Mouse (Mus musculus) ES-E14 (cell line): ENCODE measurements at regions not wholly inside any gene's neighbourhood (a gene's known extent, or its start where the extent isn't known, plus 50 kb on each side); places are given as distances from the start of the nearest gene placed in this dataset.

Experiments used
- HCFC1 ChIP-seq: IDR thresholded peaks from 2 replicates; pipeline ENCODE4 v1.6.1; 2012; ENCODE audit warnings: low read length, inconsistent platforms, borderline replicate concordance; ENCODE audit not compliant: insufficient read depth
- MAFK ChIP-seq: IDR thresholded peaks from 2 replicates; pipeline ENCODE4 v1.6.1; 2014; ENCODE audit warnings: mild to moderate bottlenecking, low read depth, low read length, inconsistent platforms; ENCODE audit not compliant: insufficient read depth
- ZC3H11A ChIP-seq: IDR thresholded peaks from 2 replicates; pipeline ENCODE4 v1.6.1; 2012; ENCODE audit warnings: low read depth, mild to moderate bottlenecking, inconsistent platforms, low read length, borderline replicate concordance
- ZNF384 ChIP-seq: IDR thresholded peaks from 2 replicates; pipeline ENCODE4 v1.6.1; 2012; ENCODE audit warnings: low read depth, low read length, inconsistent platforms

- TF ChIP-seq HCFC1 (no peak), ZC3H11A (no peak), ZNF384 (no peak), MAFK (no peak)
Observed at GRCm38 (mm10) chr8:12151679-12152078, 126.9 kb upstream of the A230072I06Rik start.
